Mouse (Mus musculus): ENCODE data around the gene Mrpl51.
"Not testable (repeated sequence)": the region's sequence is repeated elsewhere in the genome, so short reads cannot be mapped to it uniquely, and the experiment has no call there.

Gene Mrpl51

DNA sequence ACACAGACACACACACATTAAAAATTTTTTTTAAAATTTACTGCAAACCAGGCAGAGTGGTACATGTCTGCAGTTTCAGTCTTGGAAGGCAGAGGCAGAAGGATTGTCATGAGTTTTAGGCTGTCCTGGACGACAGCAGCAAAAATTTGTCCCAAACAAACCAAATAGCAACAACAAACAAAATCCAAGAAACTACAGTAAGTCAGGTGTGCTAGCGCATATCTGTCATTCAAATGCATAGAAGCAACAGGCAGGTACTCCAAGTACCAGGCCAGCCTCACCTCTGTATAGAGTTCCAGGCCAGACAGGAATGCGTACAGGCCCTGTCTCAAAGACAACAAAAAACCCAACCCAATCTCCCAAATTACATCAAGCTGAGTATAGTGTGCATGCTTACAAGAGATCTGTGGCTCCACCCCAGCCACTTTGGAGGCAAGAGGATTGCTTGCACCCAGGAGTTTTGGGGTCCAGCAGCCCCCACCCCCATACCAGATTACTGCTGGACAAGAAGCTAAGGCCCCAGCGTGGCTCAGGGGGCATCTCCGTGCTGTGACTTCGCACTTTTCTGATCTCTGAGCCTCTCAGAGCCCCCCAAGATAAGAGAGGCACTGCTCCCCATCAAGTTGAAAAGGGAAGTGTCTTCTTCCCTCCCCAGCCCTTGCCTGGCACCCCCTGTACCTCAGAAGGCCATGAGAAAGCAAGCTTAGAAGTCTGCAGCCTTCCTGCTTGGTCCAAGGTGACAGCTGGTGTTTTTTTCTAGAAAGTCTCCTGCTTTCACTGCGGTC lies 31.6 kb upstream of the Mrpl51 start:
- ATAC-seq (ENCODE audit: low TSS enrichment): no peak

DNA sequence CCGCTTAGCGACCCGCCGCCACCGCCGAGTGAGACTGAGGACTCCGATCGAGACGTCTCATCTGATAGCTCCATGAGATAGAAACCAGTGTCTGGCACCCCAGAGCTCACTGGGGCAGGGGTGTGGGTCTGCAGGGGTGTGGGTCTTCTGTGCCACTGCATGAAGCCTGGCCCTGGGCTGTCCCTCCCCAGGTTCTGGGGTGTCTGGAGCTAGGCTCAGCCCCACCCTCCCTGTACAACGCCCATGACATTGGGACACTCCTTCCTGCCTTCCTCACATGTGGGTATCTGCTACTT lies 31.1 kb upstream of the Mrpl51 start:
- no peak for ATAC-seq (ENCODE audit: low TSS enrichment)

DNA sequence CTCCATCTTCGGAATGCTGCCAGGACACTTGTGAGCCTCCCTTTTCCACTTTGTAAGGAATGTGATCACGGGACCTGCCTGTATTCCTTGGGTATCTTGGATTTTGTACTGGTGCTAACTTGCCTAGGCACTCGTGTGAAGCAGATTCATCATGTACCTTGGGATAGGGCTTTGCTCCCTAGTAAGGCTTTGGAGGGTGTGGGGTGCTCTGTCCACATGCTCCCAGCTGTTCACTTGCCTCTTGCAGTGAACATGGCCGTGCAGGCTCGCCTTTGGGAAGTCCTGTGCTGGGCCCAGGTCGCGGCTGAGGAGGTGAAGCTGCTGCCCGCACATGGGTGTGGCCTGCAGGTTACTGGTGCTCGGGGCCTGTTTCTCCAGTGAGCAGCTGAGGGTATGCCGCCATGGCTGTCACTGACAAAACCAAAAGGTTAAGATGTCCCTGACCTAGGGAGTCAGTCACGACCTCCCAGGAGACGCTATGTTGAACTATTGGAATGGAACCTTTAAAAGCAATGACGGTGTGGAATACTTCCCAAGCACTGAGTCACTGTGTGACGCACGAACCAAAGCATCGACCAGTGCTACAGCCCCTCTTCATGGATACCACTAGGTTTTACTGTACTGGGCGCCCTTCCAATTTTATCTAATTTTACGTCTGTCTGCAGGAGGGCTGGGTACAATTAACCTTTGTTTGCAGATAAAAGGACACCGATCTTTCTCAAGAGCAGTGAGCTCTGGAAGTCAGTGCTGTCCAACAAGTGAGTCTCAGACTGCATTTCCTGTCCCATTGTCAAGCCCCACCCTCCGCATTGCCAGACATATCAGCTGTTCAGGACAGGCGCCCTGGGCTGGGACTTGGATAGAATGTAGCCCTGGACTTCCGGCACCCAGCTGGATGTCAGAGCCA lies 30.5 kb upstream of the Mrpl51 start:
- peak; percentile 21; the same call in 1 of the 2 replicates for ATAC-seq (ENCODE audit: low TSS enrichment)

DNA sequence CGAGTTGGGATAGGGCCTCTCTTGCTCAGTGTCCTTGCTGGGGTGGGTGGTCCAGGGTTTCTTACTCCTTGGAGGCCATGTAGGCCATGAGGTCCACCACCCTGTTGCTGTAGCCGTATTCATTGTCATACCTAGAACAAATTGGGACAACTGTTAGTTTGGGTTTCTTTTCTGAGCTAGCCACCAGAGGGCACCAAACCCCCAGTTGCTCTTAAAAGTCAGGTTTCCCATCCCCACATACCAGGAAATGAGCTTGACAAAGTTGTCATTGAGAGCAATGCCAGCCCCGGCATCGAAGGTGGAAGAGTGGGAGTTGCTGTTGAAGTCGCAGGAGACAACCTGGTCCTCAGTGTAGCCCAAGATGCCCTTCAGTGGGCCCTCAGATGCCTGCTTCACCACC lies 29.6 kb upstream of the Mrpl51 start:
- ATAC-seq (ENCODE audit: low TSS enrichment): not testable (repeated sequence)

DNA sequence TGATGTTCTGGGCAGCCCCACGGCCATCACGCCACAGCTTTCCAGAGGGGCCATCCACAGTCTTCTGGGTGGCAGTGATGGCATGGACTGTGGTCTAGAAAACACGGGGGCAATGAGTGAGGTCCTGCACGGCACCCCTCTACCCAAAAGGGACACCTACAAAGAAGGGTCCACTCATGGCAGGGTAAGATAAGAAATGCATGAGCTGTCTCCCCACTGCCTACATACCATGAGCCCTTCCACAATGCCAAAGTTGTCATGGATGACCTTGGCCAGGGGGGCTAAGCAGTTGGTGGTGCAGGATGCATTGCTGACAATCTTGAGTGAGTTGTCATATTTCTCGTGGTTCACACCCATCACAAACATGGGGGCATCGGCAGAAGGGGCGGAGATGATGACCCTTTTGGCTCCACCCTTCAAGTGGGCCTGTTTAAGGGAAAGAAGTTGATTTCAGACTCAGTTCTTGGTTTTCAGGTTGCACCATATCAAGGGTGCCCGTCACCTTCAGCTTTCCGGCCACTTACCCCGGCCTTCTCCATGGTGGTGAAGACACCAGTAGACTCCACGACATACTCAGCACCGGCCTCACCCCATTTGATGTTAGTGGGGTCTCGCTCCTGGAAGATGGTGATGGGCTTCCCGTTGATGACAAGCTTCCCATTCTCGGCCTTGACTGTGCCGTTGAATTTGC lies 28.8 kb upstream of the Mrpl51 start:
- ATAC-seq (ENCODE audit: low TSS enrichment): not testable (repeated sequence)

DNA sequence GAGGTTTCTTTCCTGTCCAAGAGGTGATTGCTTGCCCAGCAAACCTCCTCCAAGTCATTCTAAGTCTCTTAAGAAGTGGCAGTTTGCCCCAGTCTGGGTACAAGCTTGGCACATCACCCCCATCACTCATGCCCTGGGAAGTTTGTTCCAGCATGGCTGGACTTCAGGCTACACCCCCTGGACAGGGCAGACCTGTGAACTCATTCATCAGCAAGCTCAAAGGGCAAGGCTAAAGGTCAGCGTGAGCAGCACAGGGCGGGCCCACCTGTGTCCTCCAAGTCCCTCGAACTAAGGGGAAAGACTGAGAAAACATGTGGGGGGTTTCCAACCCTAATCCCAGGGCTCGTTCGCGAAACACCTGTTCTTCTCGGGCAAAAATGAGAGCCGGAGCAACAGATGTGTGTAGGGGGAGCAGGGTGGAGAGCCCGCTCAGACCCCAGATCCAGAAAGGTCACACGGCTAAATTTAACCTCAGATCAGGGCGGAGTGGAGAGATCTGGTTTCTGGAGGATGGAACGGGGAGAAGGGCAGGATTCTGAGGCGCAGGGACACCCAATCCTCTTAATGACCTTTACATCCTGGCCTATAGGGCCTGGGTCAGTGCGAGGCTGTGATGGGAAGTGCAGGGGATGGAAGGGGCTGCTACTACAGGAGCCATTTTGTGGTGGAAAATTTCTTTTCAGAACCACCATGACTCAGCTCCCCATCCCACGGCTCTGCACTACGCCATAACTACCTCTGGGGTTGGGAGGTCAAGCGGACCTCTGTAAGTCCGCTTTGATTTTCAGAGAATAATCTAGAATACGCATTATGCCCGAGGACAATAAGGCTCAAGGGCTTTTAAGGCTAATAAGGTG lies 27.6 kb upstream of the Mrpl51 start:
- no peak for ATAC-seq (ENCODE audit: low TSS enrichment)

DNA sequence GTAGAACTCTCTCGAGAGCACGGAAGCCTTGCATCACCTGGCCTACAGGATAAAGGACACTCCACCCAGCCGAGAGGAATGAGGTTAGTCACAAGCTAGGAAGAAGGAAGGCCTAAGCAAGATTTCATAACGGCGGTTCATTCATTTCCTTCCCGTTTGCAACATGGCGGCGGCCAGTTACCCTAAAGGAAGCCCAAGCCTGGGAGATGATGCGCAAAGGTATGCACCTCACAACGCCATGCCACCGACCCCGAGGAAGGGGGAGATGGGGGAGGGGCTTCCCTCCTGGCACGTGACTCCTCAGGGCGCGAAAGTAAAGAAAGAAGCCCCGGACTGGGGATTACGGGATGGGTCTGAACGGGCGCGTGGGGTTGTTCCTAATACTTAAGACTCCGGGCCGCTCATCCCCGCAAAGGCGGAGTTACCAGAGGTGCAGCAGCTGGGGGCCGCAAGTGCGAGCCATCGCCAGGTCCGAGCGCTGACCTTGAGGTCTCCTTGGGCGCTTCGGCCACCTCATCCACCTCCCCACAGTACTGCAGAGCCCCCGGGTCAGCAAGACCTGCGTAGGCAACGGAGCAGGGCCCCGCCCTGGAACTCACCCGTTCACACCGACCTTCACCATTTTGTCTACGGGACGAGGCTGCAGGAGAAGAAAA lies 26.8 kb upstream of the Mrpl51 start:
- ATAC-seq (ENCODE audit: low TSS enrichment): no peak

DNA sequence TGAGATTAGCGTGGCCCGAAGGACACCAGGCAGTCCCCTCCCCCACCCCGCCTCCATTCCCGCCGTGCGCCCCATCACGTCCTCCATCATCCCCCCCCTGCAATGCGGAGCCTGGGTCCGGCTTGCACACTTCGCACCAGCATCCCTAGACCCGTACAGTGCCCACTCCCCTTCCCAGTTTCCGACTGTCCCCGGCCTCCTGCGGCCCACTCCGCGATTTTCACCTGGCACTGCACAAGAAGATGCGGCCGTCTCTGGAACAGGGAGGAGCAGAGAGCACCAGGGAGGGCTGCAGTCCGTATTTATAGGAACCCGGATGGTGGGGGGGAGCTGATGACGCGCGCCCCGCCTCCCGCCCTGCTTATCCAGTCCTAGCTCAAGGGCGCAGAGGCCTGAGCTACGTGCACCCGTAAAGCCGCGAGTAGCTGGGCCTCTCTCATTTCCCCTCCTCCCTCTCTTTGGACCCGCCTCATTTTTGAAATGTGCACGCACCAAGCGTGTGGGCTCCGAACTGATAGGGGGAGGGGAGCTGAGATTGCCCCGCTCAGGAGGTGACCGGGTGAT lies 26.2 kb upstream of the Mrpl51 start:
- ATAC-seq (ENCODE audit: low TSS enrichment): peak; percentile 68

DNA sequence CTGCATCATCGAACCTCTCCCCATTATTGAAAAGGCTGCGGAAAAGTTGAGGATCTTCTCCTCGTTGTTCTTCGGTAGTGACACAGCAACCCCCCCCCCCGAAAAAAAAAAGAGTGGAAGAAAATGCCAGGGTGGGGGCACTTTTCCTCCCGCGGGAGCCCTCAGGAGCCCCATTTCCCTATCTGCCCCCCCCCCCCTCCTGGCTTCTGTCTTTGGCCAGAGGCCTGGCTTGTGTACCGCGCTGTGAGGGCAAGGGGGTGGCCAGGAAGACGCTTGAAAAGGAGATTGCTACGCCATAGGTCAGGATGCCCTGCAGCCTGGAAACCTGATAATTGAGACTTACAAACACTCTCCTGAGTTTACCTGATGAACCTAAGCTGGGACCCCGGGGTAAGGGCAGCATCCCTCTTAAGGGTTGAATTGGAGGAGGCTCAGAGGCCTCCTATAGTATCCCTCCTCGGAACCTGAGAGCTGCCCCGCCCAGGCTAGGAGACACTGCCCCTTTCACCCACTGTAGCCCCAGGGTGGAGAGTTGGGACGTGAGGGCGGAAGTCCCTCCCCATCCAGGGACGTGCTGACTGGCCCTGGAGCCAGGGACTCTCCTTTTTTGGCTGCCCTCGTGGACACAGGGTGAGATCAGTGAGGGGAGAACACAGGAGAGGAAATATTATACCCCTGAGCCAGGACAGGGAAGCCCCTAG lies 25.4 kb upstream of the Mrpl51 start, which contains the start of gene Gapdh:
Gene Gapdh (minus strand): TSS at position 417 of the 701 bp plus-strand sequence.
- peak; percentile 4 for ATAC-seq (ENCODE audit: low TSS enrichment)

DNA sequence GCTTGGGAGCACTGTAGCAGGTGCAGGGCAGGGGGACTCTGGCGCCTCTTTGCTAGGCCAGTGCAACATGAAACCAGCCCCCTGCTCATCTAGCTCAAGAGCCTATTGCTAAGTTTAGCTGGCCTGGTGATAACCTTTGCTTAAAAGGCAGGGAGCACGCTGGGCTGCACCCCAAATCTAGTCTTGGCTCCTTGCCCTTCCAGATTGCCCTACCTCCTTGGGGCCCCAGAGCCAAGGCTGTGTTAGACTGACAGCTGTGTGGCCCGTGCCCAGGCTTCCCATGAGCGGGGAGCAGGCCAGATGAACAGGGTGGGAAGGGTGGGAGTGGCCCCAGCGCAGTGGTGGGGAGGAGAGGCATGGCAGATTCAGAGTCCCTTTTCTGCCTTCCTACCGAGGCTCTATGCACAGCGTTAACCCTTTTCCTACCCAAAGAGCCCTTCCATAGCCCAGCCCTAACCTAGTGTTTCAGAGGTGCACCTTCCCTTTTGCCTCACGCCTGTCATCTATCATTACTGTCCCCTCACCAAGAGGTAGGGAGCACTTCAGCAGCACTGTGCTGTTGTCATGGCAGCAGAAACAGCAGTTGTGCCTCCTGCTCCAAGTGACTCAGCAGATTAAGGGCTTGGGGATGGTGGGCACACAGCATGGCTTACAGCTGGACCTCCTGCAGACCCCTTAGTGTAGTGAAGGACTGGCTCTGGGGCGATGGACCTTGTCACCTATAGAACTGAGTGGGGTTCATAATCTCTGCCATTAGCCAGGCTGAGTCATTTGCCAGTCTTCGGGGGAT lies 24.5 kb upstream of the Mrpl51 start:
- 0 out of 2 replicates have a peak, but pooled peaks have one; percentile 15 for ATAC-seq (ENCODE audit: low TSS enrichment)

DNA sequence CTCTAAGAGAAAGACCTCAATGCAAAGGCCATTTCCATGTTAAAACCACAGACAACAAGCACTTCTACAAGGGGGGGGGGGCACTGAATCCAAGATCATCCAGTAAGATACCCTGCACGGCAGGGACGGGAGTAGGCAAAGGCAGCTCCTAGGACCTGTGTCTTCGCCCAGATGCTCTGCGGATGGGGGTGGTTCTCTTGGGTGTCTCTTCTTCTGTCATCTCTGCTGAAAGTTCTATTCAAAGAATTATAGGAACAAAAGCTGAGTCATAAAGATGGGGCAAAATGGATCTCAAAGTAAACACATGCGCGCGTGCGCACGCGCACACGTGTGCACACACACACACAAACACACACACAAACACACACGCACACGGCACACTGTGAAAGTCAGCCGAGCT lies 23.5 kb upstream of the Mrpl51 start:
- ATAC-seq (ENCODE audit: low TSS enrichment): 0 out of 2 replicates have a peak, but pooled peaks have one; percentile 10

DNA sequence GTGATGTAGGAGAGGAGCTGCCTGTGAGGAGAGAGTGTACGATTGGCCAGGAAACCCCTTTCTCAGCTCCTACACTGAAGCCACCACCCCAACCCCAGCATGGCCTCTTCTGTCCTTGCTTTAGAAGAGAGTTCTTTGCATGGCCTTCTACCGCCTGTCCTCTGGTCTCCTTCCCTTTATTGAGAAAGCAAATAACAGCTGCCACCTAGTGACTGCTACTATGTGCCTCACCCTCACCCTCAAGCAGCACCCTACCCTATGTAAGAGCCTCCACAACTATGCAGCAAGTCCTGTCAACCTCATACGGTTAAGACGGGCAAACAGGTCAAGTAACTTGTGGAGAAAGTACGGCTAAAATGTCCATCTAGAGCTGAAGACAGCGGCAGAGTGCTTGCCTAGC lies 21.4 kb upstream of the Mrpl51 start:
- no peak for ATAC-seq (ENCODE audit: low TSS enrichment)

DNA sequence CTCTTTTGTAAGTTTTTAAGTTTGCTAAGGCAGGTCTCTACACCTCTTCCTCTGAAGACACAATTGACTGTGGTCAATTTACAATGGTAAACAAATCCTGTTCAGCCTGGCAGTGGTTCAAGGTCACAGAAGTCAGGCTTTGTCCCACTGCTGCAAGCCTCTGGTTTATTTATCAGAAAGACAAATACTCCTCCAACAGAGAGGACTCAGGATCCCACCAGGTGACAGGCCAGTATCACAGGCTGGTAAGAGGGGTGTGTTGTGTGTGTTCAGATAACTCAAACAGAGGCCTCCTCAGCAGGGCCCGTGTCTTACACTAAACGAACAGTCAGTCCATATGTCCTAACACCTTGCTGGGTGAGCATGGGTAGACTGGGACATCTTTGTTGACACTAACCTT lies 19.1 kb upstream of the Mrpl51 start:
- no peak for ATAC-seq (ENCODE audit: low TSS enrichment)

DNA sequence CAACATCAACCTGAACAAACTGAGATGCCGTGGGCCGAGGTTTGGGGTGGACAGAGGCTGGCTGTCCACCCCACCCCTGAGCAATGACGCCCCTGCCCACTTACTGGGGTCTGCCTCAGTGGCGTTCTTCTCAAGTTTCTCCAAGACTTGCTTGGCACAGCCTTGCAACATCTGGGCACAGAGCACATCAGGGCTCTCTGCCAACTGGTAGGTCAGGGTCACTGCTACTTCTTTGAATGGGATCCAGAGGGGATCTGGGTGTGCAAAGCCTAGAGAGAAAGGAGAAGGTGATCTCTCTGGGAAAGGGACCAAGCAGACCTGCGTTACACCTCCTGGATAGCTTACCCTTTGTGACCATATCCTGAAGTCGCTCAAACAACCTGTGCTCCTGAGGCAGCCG lies 18.3 kb upstream of the Mrpl51 start:
- ATAC-seq (ENCODE audit: low TSS enrichment): no peak

DNA sequence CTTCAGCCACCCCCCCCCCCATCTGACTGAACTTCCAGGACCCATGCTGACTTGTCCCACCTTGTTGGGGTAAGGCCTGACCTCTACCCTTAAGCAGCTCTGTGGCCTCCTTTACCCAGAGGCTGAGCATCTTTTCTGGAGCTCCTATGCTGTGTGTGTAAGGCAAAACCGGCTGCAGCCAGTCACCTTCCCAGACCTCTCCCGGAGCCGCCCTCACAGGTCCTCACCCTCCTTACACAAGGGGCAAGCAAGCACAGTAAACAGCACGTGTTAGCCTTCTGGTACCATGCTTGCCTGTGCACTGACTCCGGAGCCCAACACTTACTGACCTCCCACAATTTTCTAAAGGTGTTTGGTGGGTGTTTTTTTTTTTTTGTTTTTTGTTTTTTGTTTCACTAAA lies 16.1 kb upstream of the Mrpl51 start:
- no peak for ATAC-seq (ENCODE audit: low TSS enrichment)

DNA sequence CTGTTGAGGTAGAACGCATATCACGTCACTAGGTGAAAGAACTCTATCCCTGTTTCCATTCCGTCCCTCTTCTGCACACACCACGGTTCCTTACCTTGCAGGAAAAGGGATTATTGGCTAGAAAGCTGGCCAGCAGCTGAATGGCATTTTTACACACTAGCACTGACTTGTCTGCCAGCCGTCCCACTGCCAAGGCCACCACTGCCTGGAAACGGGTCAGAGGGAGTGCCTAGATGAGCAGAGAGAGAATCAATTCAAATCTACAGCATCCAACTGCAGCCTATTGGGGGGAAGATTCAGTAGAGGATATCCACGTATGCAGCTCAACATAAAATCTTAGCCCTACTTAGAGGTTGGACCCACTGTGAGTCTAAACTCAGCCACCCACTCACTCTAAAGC lies 12.0 kb upstream of the Mrpl51 start:
- ATAC-seq (ENCODE audit: low TSS enrichment): no peak

DNA sequence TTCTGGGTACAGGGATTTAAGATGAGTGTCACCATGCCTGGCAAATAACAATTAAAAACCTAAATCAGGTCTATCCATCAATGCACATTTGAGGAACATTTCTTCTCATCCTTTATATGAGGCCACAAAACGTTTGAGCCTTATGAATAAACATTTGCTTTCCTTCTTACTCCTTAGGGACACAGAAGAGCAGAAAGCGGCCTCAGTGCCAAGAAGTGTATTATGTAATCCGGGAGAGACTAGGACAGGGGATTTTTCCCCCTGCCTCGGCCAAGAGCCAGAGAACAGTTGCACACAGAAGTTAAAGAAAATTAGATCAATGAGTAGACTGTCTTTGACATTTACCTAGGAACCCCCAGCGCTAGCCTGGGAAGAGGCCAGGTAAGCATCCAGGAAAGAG lies 9.5 kb upstream of the Mrpl51 start:
- peak; percentile 53; the same call in 1 of the 2 replicates for ATAC-seq (ENCODE audit: low TSS enrichment)

DNA sequence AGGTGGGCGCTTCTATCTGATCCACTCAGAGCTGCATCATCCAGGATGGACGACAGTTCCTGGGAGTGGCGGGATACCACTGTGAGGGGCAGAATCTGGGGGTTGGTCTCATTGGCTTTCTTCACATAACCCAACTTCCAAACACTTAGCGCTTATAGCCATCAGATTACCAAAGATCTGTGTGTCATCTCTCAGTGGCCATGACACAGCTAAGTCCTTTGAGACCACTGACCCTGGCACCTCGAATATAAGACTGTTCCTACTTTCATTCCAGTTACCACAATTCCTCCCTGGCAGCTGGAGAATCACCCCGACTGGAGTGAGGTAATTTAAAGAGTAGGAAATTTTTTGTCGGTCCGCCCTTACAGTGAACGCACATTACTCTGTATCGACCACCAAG lies 5.4 kb upstream of the Mrpl51 start:
- no peak for ATAC-seq (ENCODE audit: low TSS enrichment)

DNA sequence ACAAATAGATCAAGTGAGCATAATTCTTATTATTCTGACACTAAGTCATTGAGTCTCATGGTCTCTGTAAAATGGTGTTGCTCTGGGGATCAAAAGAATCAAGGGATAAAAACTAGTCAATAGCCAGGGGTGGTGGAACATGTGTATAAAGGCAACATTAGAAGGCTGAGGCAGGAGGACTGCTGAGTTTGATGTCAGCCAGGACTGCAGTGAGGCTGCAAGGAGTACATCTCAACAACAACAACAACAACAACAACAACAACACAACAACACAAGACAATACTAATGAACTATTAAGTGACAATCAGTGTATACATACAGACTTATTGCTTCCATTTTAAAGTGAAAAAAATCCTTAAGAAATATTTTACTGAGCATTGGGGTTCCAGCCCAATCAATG lies 785 bp upstream of the Mrpl51 start:
- no peak for ATAC-seq (ENCODE audit: low TSS enrichment)
